Mouse (Mus musculus) liver, adult 2 months (tissue): ENCODE measurements around the gene A230072I06Rik.

Experiments used
- CTCF ChIP-seq: fragments of 200-500 bp; IDR thresholded peaks from 2 replicates; pipeline ENCODE4 v1.5.1; 2011; ENCODE audit warnings: low read depth, low read length, control low read depth
- POLR2A ChIP-seq: fragments of 200-500 bp; IDR thresholded peaks from 2 replicates; pipeline ENCODE4 v1.6.1; 2011; ENCODE audit warnings: low read length, control low read depth; ENCODE audit not compliant: insufficient read depth; ENCODE audit errors: extremely low read depth

DNA sequence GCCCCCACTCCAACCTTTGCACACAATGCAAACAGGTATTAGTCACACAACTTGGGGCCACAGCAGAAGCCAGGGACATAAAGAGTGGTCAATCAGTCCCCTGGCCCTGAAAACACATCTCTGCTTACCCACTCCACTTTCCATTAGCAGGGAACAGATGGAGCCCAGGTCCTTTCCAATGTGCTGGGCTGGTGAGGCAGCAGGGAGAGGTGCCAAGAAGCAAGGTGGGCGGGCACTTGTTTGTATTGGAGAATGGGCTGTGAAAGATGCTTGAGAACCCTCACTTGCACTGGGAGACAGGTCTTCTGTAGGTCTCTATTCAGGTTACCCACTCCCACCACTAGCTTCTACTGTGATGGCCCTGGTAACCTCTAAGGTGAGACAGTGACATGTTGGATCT is 34.9 kb upstream of the A230072I06Rik start:
- no peak for TF ChIP-seq POLR2A
- no peak for TF ChIP-seq CTCF
